Mouse (Mus musculus): ENCODE measurements around the gene Eif4e2.
A peak's percentile ranks its signal among the peaks of the same experiment; 100 is the strongest.

Gene Eif4e2

GRCm38 (mm10) chr1:87213735-87214704 lies at the start of gene Eif4e2:
Gene Eif4e2, plus strand, starts transcription at chr1:87213914.
- DNase-seq, result peak; percentile 90 to 94

- DNase-seq, result no peak
These were observed 49.4 kb upstream of the Eif4e2 start for GRCm38 (mm10) chr1:87164164-87164795.

DNA sequence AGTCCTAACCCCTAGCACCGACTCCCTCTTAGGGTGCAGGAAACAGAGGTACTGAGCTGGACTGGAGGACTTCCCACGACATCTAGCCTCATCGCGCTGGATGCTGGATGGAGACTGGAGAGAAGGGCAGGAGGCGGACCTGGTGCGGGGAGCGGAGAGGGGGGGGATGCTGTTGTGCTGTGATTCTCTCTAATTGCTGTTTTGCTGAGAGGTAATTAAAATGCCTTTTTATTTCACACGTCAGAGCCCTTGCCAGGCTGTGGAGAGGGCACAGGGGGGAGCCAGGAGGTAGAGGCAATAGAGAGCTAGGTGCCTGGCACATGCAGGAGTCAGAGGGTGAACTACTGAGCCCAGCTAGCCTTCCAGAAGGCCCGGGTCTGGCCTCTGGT lies 48.9 kb upstream of the Eif4e2 start:
- no peak for DNase-seq

DNA sequence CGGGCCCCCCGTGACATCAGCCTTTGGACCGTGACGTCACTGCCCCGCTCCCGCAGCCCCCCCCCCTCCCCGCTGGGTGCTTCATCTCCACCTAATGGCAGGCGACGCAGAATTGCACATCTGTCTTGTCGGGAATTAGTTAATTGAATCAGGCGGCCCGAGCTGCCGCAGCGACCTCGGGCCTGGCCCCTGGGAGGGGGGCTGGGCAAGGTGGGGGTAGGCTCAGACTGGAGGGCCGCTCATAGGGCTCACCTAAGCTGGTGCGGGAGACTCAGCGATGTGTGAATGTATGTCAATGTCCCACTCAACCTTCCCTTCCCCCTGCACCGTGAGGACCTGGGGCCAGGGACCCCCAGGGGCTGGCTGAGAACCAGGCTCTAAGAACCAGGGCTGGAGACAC lies 43.3 kb upstream of the Eif4e2 start:
- DNase-seq, result no peak

GRCm38 (mm10) chr1:87171312-87171711 lies 42.4 kb upstream of the Eif4e2 start:
- DNase-seq, result no peak

DNA sequence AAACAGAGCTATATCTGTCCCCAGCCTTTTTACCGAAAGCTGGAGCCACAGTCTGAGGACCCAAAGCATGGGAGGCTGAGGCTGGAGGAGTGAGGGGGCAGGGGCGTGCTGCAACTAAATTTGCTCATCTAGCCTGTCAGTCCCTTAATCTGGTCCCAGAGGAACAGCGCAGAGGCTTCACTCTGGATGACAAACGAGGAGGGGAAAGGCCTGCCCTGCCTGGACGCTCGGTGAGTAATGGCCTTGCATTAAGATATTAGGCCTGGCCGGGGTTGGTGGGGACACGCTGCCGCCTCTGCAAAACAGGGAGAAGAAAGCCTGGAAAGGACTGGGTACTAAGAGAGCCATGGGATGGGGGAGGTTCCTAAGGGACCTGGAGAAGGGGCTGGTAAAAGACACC lies 41.4 kb upstream of the Eif4e2 start:
- no peak for DNase-seq

DNA sequence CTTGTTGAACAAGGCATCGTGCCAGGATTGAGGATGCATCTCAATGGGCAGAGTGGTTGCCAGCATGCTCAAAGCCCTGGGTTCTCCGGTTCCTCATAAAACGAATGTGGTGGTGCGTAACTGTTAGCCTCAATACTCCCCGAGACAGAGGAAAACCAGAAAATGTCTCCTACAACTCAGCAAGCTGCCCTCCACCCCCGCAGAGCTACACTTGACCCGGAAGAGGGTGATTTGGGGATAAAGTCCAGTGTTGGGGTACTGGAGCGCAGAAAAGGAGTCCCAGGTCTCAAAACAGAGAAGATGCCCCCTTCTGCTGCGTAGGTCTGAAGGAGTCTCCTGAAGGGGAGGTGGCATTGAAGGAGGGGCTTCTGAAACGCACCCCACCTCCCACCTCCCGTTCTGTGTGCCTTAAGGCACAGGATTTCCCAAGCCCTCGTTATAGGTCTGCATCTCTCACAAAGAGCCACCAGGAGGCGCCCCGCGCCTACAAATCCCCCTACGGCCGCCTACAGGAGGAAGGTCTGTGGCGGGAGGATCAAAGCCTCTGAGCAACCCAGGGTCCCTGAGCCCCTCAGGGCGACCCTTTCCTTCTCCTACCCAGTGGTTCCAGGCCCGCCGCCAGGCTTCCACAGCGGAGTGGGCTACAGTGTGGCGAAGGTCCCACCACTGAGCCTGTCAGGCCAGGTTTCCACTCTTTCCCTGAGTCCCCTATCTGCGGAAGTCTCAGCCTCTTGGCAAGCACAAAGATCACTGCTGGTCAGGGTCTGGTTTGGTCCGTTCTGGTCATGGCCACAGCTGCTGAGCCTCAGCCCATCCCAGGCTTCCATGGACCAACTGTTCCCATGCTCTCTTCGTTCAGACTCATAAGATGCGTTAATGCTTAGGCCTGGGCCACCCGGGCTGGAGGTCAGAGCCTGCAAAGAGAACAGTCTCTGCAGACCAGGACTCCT lies 39.4 kb upstream of the Eif4e2 start:
- peak; percentile 50 to 57 for DNase-seq

DNA sequence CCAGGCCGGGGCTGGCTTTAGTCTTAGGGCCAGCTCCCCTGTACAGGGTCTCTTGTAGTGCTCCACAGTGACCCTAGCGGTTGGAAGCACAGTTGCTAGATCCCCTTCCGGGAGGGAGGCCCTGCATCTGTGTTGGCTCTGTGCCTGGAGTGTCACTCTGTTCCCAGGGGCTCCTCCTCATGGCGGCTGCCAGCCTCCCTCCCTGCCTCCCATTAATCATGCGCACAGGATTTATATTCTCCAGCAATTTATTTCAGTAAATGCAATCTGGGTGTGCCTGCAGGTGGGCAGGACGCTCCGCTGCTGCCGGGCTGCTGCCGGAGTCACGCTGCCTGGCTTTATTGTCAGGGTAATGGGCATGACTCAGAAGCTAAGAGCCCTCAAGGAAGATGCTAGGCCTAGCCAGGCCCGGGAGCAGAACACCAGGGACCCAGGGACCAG lies 37.8 kb upstream of the Eif4e2 start:
- no peak for DNase-seq

- no peak for DNase-seq
These were observed 32.8 kb upstream of the Eif4e2 start for GRCm38 (mm10) chr1:87180896-87181295.

DNA sequence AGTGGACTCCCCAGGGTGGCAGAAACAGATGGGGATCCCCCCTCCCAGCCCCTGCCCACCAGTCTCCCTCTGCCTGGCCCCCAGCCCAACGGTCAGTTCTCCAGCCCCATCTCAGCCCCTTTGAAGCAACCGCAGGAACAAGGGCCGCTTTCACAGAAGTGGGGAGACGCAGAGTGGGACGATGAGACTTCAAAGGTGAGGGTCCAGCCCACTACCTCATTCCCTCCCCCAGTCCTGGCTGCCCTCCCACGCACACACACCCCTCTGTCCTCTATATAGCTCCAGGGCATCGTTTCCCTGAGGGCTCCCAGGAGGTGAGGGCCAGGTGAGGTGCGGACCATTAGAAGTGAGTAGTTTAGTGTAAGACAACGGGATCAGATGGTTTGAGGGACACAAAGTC lies 30.7 kb upstream of the Eif4e2 start, which contains the start of gene Prss56:
Gene Prss56, plus strand, starts transcription at position 301 of the 400 bp plus-strand sequence.
- DNase-seq, result no peak

- no peak for DNase-seq
These were observed 29.5 kb upstream of the Eif4e2 start for GRCm38 (mm10) chr1:87183998-87184750.

- DNase-seq, result peak; percentile 72 to 76
These were observed 29.0 kb upstream of the Eif4e2 start for GRCm38 (mm10) chr1:87184751-87185139.

DNA sequence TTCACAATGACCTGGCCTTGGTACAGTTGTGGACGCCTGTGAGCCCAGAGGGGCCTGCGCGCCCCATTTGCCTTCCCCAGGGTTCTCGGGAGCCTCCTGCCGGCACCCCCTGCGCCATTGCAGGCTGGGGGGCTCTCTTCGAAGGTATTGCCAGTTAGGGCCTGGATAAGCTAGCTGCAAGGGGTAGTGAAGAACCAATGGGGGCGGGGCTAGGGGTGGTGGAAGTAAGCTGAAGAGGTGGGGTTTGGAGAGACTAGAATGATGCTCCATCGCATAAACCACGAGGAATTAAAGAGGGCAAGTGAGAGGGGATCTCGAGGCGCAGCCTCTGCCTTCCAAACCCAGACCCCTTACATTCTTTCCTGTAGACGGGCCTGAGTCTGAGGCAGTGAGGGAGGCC lies 28.2 kb upstream of the Eif4e2 start:
- DNase-seq, result no peak

- DNase-seq, result peak in 1 of 2 experiments; percentile 18
These were observed 27.3 kb upstream of the Eif4e2 start for GRCm38 (mm10) chr1:87186261-87187036.

DNA sequence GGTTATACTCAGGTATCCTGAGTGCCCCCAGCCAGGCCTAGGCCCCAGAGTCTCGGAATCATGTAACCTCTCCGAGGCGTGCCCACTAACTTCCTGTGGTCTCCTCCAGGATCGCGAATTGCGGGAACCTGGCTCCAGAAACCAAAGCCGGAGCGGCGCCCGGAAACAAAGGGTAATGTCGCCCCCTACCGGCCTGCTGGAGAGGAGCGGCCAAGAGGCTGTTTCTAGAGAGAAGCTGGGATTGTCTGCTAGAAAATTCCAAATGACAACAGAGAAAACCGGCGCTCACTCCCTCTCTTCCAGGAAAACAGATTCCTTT lies 26.7 kb upstream of the Eif4e2 start:
- peak; percentile 78 to 79 for DNase-seq

- no peak for DNase-seq
These were observed 23.3 kb upstream of the Eif4e2 start, which contains the start of gene Chrnd for GRCm38 (mm10) chr1:87190429-87190828. Gene Chrnd, plus strand, starts transcription at chr1:87190607.

GRCm38 (mm10) chr1:87197296-87197695 lies 16.4 kb upstream of the Eif4e2 start:
- DNase-seq, result no peak

- DNase-seq, result no peak
These were observed 15.3 kb upstream of the Eif4e2 start for GRCm38 (mm10) chr1:87198119-87199065.

GRCm38 (mm10) chr1:87200811-87201210 lies 12.9 kb upstream of the Eif4e2 start:
- no peak for DNase-seq

DNA sequence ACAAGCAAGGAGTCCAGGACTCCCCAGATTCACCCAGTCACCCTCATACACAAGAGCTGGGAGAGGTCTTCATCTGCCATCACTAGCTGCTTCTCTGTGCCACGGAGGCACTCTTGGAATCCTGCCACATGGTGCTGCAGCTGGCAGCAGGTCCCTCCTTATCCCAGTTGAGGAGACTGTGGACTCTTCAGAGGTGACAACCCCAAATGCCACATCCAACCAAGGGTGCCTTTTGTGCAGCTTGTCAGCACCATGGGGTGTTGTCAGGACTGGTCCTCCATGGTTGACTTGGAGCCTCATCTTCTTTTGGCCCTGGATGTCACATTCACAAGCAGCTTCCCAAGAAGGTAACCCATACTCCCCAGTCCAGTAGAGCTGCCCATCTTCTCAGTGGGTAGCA lies 11.9 kb upstream of the Eif4e2 start:
- no peak for DNase-seq

All from cerebellum, postnatal 36 days (tissue).